Mouse (Mus musculus): Measurements from ENCODE around the gene Kalrn. TPM values are rescaled to one million over a fixed set of nuclear protein-coding genes. Genes with fewer than 3 reads are reported as not detected.

Kalrn gene
- polyA plus RNA-seq, 1 experiment = 3.9 TPM

GRCm38 (mm10) chr16:34036327-34037047, 536.8 kb downstream of the Kalrn start:
- DNase-seq (ENCODE audit: low read depth) = no peak

GRCm38 (mm10) chr16:34035780-34036179, 537.6 kb downstream of the Kalrn start:
- no peak for DNase-seq (ENCODE audit: low read depth)

- DNase-seq (ENCODE audit: low read depth) = no peak
Measured at GRCm38 (mm10) chr16:34034267-34034666, 539.1 kb downstream of the Kalrn start.

- no peak for DNase-seq (ENCODE audit: low read depth)
Measured at GRCm38 (mm10) chr16:34032011-34032645, 541.2 kb downstream of the Kalrn start.

GRCm38 (mm10) chr16:34031565-34031964, 541.8 kb downstream of the Kalrn start:
- DNase-seq (ENCODE audit: low read depth) = no peak

GRCm38 (mm10) chr16:34030379-34030778, 543.0 kb downstream of the Kalrn start:
- DNase-seq (ENCODE audit: low read depth) = no peak

- DNase-seq (ENCODE audit: low read depth) = no peak
Measured at GRCm38 (mm10) chr16:34029790-34030189, 543.5 kb downstream of the Kalrn start.

GRCm38 (mm10) chr16:34017241-34017640, 556.1 kb downstream of the Kalrn start:
- DNase-seq (ENCODE audit: low read depth) = no peak

- no peak for DNase-seq (ENCODE audit: low read depth)
Measured at GRCm38 (mm10) chr16:34011991-34012845, 561.1 kb downstream of the Kalrn start.

- no peak for DNase-seq (ENCODE audit: low read depth)
Measured at GRCm38 (mm10) chr16:34009567-34009966, 563.8 kb downstream of the Kalrn start.

- DNase-seq (ENCODE audit: low read depth) = no peak
Measured at GRCm38 (mm10) chr16:34005986-34006385, 567.3 kb downstream of the Kalrn start.

GRCm38 (mm10) chr16:34004128-34004578, 569.2 kb downstream of the Kalrn start:
- no peak for DNase-seq (ENCODE audit: low read depth)

GRCm38 (mm10) chr16:34003566-34004127, 569.7 kb downstream of the Kalrn start:
- no peak for DNase-seq (ENCODE audit: low read depth)

- DNase-seq (ENCODE audit: low read depth) = peak; percentile 40
Measured at GRCm38 (mm10) chr16:34000715-34001114, 572.6 kb downstream of the Kalrn start.

GRCm38 (mm10) chr16:33999388-33999787, 573.9 kb downstream of the Kalrn start:
- DNase-seq (ENCODE audit: low read depth) = no peak

GRCm38 (mm10) chr16:33998011-33998410, 575.3 kb downstream of the Kalrn start:
- no peak for DNase-seq (ENCODE audit: low read depth)

- DNase-seq (ENCODE audit: low read depth) = no peak
Measured at GRCm38 (mm10) chr16:33996030-33996429, 577.3 kb downstream of the Kalrn start.

- no peak for DNase-seq (ENCODE audit: low read depth)
Measured at GRCm38 (mm10) chr16:33995496-33995895, 577.8 kb downstream of the Kalrn start.

GRCm38 (mm10) chr16:33994321-33994720, 579.0 kb downstream of the Kalrn start:
- no peak for DNase-seq (ENCODE audit: low read depth)

- DNase-seq (ENCODE audit: low read depth) = no peak
Measured at GRCm38 (mm10) chr16:33990712-33991111, 582.6 kb downstream of the Kalrn start.

- no peak for DNase-seq (ENCODE audit: low read depth)
Measured at GRCm38 (mm10) chr16:33989106-33989505, 584.2 kb downstream of the Kalrn start.
